Mouse (Mus musculus): ENCODE data around the gene Fgf2. TPM values are rescaled to one million over a fixed set of nuclear protein-coding genes. Genes with fewer than 3 reads are reported as not detected.

Gene Fgf2
- polyA plus RNA-seq, 1 experiment: not detected

GRCm38 (mm10) chr3:37347671-37348070, 475 bp upstream of the Fgf2 start:
- TF ChIP-seq POLR2A (IDR thresholded peaks at IDR 0.05; ENCODE audit: insufficient read depth, low read depth, low read length) (no peak), CTCF (IDR thresholded peaks at IDR 0.05; ENCODE audit: insufficient read depth, low read depth, low read length) (no peak)
- Histone ChIP-seq H3K4me3 (ENCODE audit: insufficient read depth, low read depth, low read length) (no peak overlapping the region), H3K27ac (ENCODE audit: insufficient read depth, low read depth, low read length) (no peak overlapping the region), H3K4me1 (ENCODE audit: control insufficient read depth, insufficient read depth, low read length) (peaks cover 10% of the 10 kb centered on the region; the same call in 1 of the 2 replicates)
- WGBS: 45% methylated on average over 9 of the region's 9 CpGs

GRCm38 (mm10) chr3:37349166-37349548, 1.0 kb downstream of the Fgf2 start:
- Histone ChIP-seq H3K4me3 (ENCODE audit: insufficient read depth, low read depth, low read length) (peak overlapping the region; percentile 49), H3K27ac (ENCODE audit: insufficient read depth, low read depth, low read length) (no peak overlapping the region), H3K4me1 (ENCODE audit: control insufficient read depth, insufficient read depth, low read length) (peaks cover 10% of the 10 kb centered on the region; the same call in 1 of the 2 replicates)
- 17% methylated on average over 8 of the region's 8 CpGs for WGBS
- TF ChIP-seq POLR2A (IDR thresholded peaks at IDR 0.05; ENCODE audit: insufficient read depth, low read depth, low read length) (no peak), CTCF (IDR thresholded peaks at IDR 0.05; ENCODE audit: insufficient read depth, low read depth, low read length) (no peak)

- 78% methylated on average over 7 of the region's 7 CpGs for WGBS
- H3K27ac ChIP-seq (ENCODE audit: insufficient read depth, low read depth, low read length): no peak overlapping the region
- H3K4me3 ChIP-seq (ENCODE audit: insufficient read depth, low read depth, low read length): no peak overlapping the region
- TF ChIP-seq CTCF (IDR thresholded peaks at IDR 0.05; ENCODE audit: insufficient read depth, low read depth, low read length) (no peak), POLR2A (IDR thresholded peaks at IDR 0.05; ENCODE audit: insufficient read depth, low read depth, low read length) (no peak)
- peaks cover 10% of the 10 kb centered on the region; the same call in 1 of the 2 replicates for H3K4me1 ChIP-seq (ENCODE audit: control insufficient read depth, insufficient read depth, low read length)
These were observed 2.2 kb downstream of the Fgf2 start for GRCm38 (mm10) chr3:37350386-37350785.

GRCm38 (mm10) chr3:37353951-37354481, 5.9 kb downstream of the Fgf2 start:
- peaks cover 3% of the 10 kb centered on the region; the same call in 1 of the 2 replicates for H3K4me1 ChIP-seq (ENCODE audit: control insufficient read depth, insufficient read depth, low read length)
- no peak overlapping the region for H3K4me3 ChIP-seq (ENCODE audit: insufficient read depth, low read depth, low read length)
- 90% methylated on average over 10 of the region's 10 CpGs for WGBS
- H3K27ac ChIP-seq (ENCODE audit: insufficient read depth, low read depth, low read length): no peak overlapping the region
- TF ChIP-seq POLR2A (IDR thresholded peaks at IDR 0.05; ENCODE audit: insufficient read depth, low read depth, low read length) (no peak), CTCF (IDR thresholded peaks at IDR 0.05; ENCODE audit: insufficient read depth, low read depth, low read length) (no peak)

- 72% methylated on average over 1 of the region's 1 CpGs for WGBS
These were observed 6.6 kb downstream of the Fgf2 start for GRCm38 (mm10) chr3:37354737-37355136.

GRCm38 (mm10) chr3:37360729-37361128, 12.6 kb downstream of the Fgf2 start:
- Histone ChIP-seq H3K27ac (ENCODE audit: insufficient read depth, low read depth, low read length) (no peak overlapping the region), H3K4me3 (ENCODE audit: insufficient read depth, low read depth, low read length) (no peak overlapping the region), H3K4me1 (ENCODE audit: control insufficient read depth, insufficient read depth, low read length) (no peaks in the 10 kb centered on the region)
- WGBS: 70% methylated on average over 9 of the region's 9 CpGs
- TF ChIP-seq CTCF (IDR thresholded peaks at IDR 0.05; ENCODE audit: insufficient read depth, low read depth, low read length): no peak
- no peak for TF ChIP-seq POLR2A (IDR thresholded peaks at IDR 0.05; ENCODE audit: insufficient read depth, low read depth, low read length)

More at GRCm38 (mm10) chr3:37354737-37355136, 6.6 kb downstream of the Fgf2 start:
- H3K27ac ChIP-seq (ENCODE audit: insufficient read depth, low read depth, low read length): no peak overlapping the region
- TF ChIP-seq CTCF (IDR thresholded peaks at IDR 0.05; ENCODE audit: insufficient read depth, low read depth, low read length) (no peak), POLR2A (IDR thresholded peaks at IDR 0.05; ENCODE audit: insufficient read depth, low read depth, low read length) (no peak)
- no peak overlapping the region for H3K4me3 ChIP-seq (ENCODE audit: insufficient read depth, low read depth, low read length)
- H3K4me1 ChIP-seq (ENCODE audit: control insufficient read depth, insufficient read depth, low read length): no peaks in the 10 kb centered on the region

DNA sequence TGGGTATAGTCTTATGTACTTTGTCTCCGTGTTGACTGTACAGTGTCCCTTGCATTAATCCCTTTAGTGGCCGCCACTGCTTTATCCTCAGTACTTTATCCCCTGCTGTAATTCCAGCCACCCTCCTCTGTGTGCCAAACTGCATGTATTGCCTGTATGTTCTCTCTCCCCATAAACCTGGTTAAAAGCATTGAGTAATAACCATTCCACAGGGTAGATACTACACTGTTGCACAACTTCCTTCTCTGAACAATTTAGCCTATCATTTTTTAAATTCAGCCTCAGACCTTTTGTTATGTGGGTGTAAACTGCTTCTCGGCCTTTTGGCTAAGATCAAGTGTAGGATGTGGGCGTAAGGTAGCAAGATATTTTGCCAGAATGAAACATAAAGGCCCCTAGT, 17.0 kb downstream of the Fgf2 start:
- no peak overlapping the region for H3K27ac ChIP-seq (ENCODE audit: insufficient read depth, low read depth, low read length)
- no peak overlapping the region for H3K4me3 ChIP-seq (ENCODE audit: insufficient read depth, low read depth, low read length)
- no peaks in the 10 kb centered on the region for H3K4me1 ChIP-seq (ENCODE audit: control insufficient read depth, insufficient read depth, low read length)
- 84% methylated on average over 4 of the region's 4 CpGs for WGBS
- TF ChIP-seq POLR2A (IDR thresholded peaks at IDR 0.05; ENCODE audit: insufficient read depth, low read depth, low read length) (no peak), CTCF (IDR thresholded peaks at IDR 0.05; ENCODE audit: insufficient read depth, low read depth, low read length) (no peak)

- H3K27ac ChIP-seq (ENCODE audit: insufficient read depth, low read depth, low read length): no peak overlapping the region
- WGBS: 41% methylated on average over 3 of the region's 3 CpGs
- no peak for TF ChIP-seq POLR2A (IDR thresholded peaks at IDR 0.05; ENCODE audit: insufficient read depth, low read depth, low read length)
- no peak for TF ChIP-seq CTCF (IDR thresholded peaks at IDR 0.05; ENCODE audit: insufficient read depth, low read depth, low read length)
- no peaks in the 10 kb centered on the region for H3K4me1 ChIP-seq (ENCODE audit: control insufficient read depth, insufficient read depth, low read length)
- H3K4me3 ChIP-seq (ENCODE audit: insufficient read depth, low read depth, low read length): no peak overlapping the region
These were observed 17.8 kb downstream of the Fgf2 start for GRCm38 (mm10) chr3:37365976-37366375.

GRCm38 (mm10) chr3:37366381-37367053, 18.4 kb downstream of the Fgf2 start:
- no peak overlapping the region for H3K27ac ChIP-seq (ENCODE audit: insufficient read depth, low read depth, low read length)
- WGBS: 73% methylated on average over 4 of the region's 4 CpGs

More at GRCm38 (mm10) chr3:37366381-37367053, 18.4 kb downstream of the Fgf2 start:
- no peak for TF ChIP-seq CTCF (IDR thresholded peaks at IDR 0.05; ENCODE audit: insufficient read depth, low read depth, low read length)
- TF ChIP-seq POLR2A (IDR thresholded peaks at IDR 0.05; ENCODE audit: insufficient read depth, low read depth, low read length): no peak
- H3K4me1 ChIP-seq (ENCODE audit: control insufficient read depth, insufficient read depth, low read length): no peaks in the 10 kb centered on the region
- no peak overlapping the region for H3K4me3 ChIP-seq (ENCODE audit: insufficient read depth, low read depth, low read length)
